Mouse (Mus musculus): ENCODE measurements around the gene Pou6f1. TPM values are rescaled to one million over a fixed set of nuclear protein-coding genes. Genes with fewer than 3 reads are reported as not detected.

The Pou6f1 gene
- polyA plus RNA-seq, 1 experiment from 2014 or later: 29.0 TPM

GRCm38 (mm10) chr15:100527900-100528299 is 71.9 kb downstream of the Pou6f1 start:
- no peak overlapping the region for H3K4me2 ChIP-seq (replicated peaks)
- no peak overlapping the region for H3K9ac ChIP-seq
- peaks cover 32% of the 10 kb centered on the region for H3K36me3 ChIP-seq
- H3K27me3 ChIP-seq (replicated peaks): no peaks in the 10 kb centered on the region
- H3K4me1 ChIP-seq: no peaks in the 10 kb centered on the region
- no peak for ATAC-seq (ENCODE audit: low FRiP score, low read depth)
- no peaks in the 10 kb centered on the region for H3K9me3 ChIP-seq
- 90% methylated on average over 5 of the region's 5 CpGs for WGBS
- no peak overlapping the region for H3K4me3 ChIP-seq
- no peak overlapping the region for H3K27ac ChIP-seq

- Histone ChIP-seq H3K27ac (no peak overlapping the region), H3K9me3 (no peaks in the 10 kb centered on the region), H3K4me2 (replicated peaks) (no peak overlapping the region), H3K4me1 (no peaks in the 10 kb centered on the region), H3K36me3 (peaks cover 45% of the 10 kb centered on the region), H3K4me3 (no peak overlapping the region), H3K9ac (no peak overlapping the region), H3K27me3 (replicated peaks) (no peaks in the 10 kb centered on the region)
- no peak for ATAC-seq (ENCODE audit: low FRiP score, low read depth)
- 96% methylated on average over 14 of the region's 14 CpGs for WGBS
Measured at GRCm38 (mm10) chr15:100525405-100525804, 74.4 kb downstream of the Pou6f1 start.

Small RNA genes lying within 50 kb of the gene (microRNA-seq; reads per million reads assigned to microRNA genes)
- gene Mir6961: not detected

Other genes starting within 250 kb of the Pou6f1 start
- gene Methig1, start 246.8 kb downstream of the Pou6f1 start, polyA plus RNA-seq (2016; fragmentation: Nextera tagmentation; extraction: Ambion mirVana): 0.97 and 1.1 TPM in 2 replicates
- gene Mettl7a2, start 246.8 kb downstream of the Pou6f1 start, polyA plus RNA-seq (2016; fragmentation: Nextera tagmentation; extraction: Ambion mirVana): 0.14 TPM in 1 of 2 replicates, not detected in the other
- gene Higd1c, start 235.4 kb downstream of the Pou6f1 start, polyA plus RNA-seq (2016; fragmentation: Nextera tagmentation; extraction: Ambion mirVana): 0.66 and 0.75 TPM in 2 replicates
- 0.13 and 0.18 TPM in 2 replicates for gene Gm5475, start 177.8 kb downstream of the Pou6f1 start, polyA plus RNA-seq (2016; fragmentation: Nextera tagmentation; extraction: Ambion mirVana)
- 23.9 and 27.1 TPM in 2 replicates for gene Slc11a2, start 174.9 kb downstream of the Pou6f1 start, polyA plus RNA-seq (2016; fragmentation: Nextera tagmentation; extraction: Ambion mirVana)
- 48.5 and 50.6 TPM in 2 replicates for gene Letmd1, start 131.0 kb downstream of the Pou6f1 start, polyA plus RNA-seq (2016; fragmentation: Nextera tagmentation; extraction: Ambion mirVana)
- 42.6 and 43.1 TPM in 2 replicates for gene Csrnp2, start 104.5 kb downstream of the Pou6f1 start, polyA plus RNA-seq (2016; fragmentation: Nextera tagmentation; extraction: Ambion mirVana)
- 40.0 and 41.0 TPM in 2 replicates for gene Tfcp2, start 48.0 kb downstream of the Pou6f1 start, polyA plus RNA-seq (2016; fragmentation: Nextera tagmentation; extraction: Ambion mirVana)
- 171 and 182 TPM in 2 replicates for gene Dazap2, start 15.4 kb upstream of the Pou6f1 start, polyA plus RNA-seq (2016; fragmentation: Nextera tagmentation; extraction: Ambion mirVana)
- 3.8 and 5.1 TPM in 2 replicates for gene Smagp, start 37.0 kb upstream of the Pou6f1 start, polyA plus RNA-seq (2016; fragmentation: Nextera tagmentation; extraction: Ambion mirVana)
- gene Bin2, start 69.6 kb upstream of the Pou6f1 start, polyA plus RNA-seq (2016; fragmentation: Nextera tagmentation; extraction: Ambion mirVana): 3.5 TPM in 2 replicates
- 2.7 and 3.4 TPM in 2 replicates for gene Cela1, start 87.9 kb upstream of the Pou6f1 start, polyA plus RNA-seq (2016; fragmentation: Nextera tagmentation; extraction: Ambion mirVana)
- 0.15 and 0.37 TPM in 2 replicates for gene Galnt6, start 129.4 kb upstream of the Pou6f1 start, polyA plus RNA-seq (2016; fragmentation: Nextera tagmentation; extraction: Ambion mirVana)
- gene Slc4a8, start 161.8 kb upstream of the Pou6f1 start, polyA plus RNA-seq (2016; fragmentation: Nextera tagmentation; extraction: Ambion mirVana): 15.8 and 16.8 TPM in 2 replicates